Mouse (Mus musculus): ENCODE data around the gene Gm21969.

DNA sequence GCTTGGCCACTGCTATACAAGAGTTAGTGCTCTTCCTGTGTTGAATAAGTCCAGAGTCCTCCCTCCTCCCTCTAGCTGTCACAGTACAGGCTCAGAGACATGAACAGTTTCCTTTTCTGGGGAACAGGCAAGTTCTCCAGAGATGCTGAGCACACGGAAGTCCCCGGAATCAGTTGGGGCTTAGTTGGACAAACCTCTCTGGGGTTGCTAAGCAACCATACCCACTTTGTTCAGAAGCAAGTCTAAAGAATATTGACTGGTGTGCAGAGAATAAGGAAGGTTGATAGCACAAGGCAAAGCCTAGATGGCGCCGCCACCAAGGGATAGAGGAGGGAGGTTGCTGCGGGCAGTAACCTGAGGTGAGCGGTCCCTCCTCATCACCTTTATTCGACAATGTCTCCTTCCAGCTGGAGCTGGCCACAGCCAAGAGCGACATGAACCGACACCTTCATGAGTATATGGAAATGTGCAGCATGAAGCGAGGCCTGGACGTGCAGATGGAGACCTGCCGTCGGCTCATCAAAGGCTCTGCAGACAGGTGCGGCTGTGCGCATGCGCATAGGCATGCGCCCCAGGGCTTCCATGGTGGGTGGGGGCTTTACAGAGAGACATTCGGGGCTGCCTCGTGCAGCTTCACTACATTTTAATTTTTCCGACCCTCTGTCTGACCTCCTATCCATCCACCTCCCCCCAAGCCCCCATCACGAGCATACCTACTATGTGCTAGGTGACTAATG, 11.7 kb downstream of the Gm21969 start:
- TF ChIP-seq CTCF (IDR thresholded peaks at IDR 0.05; ENCODE audit: control insufficient read depth, insufficient read depth, low read length) (peak; percentile 28; the same call in 1 of the 2 replicates), POLR2A (IDR thresholded peaks at IDR 0.05; ENCODE audit: borderline replicate concordance, control insufficient read depth, low read depth, low read length) (no peak)

All from bone marrow, adult 2 months (tissue).